Mouse (Mus musculus) embryo, embryonic 10 days (tissue): ENCODE data around the gene Ahnak2.
A peak's percentile ranks its signal among the peaks of the same experiment; 100 is the strongest.

ENCODE experiments used
- DNase-seq: peaks from one replicate; pipeline ENCODE4 v3.0.0-alpha.2; 2015; ENCODE audit warnings: low spot score

Ahnak2 gene

GRCm38 (mm10) chr12:112760154-112760926 lies 42.1 kb downstream of the Ahnak2 start, which contains the start of gene Pld4:
Pld4 (plus strand) TSS chr12:112760655.
- no peak for DNase-seq

GRCm38 (mm10) chr12:112759471-112759870 lies 43.0 kb downstream of the Ahnak2 start:
- no peak for DNase-seq

- no peak for DNase-seq
These were observed 44.6 kb downstream of the Ahnak2 start for GRCm38 (mm10) chr12:112757896-112758295.

GRCm38 (mm10) chr12:112755900-112756299 lies 46.6 kb downstream of the Ahnak2 start:
- DNase-seq = no peak

- no peak for DNase-seq
These were observed 50.1 kb downstream of the Ahnak2 start for GRCm38 (mm10) chr12:112752399-112752798.

- no peak for DNase-seq
These were observed 51.5 kb downstream of the Ahnak2 start for GRCm38 (mm10) chr12:112750976-112751375.

- DNase-seq = no peak
These were observed 54.9 kb downstream of the Ahnak2 start for GRCm38 (mm10) chr12:112747606-112747970.

- peak; percentile 75 for DNase-seq
These were observed 55.5 kb downstream of the Ahnak2 start for GRCm38 (mm10) chr12:112746808-112747605.

- no peak for DNase-seq
These were observed 56.0 kb downstream of the Ahnak2 start for GRCm38 (mm10) chr12:112746461-112746807.

GRCm38 (mm10) chr12:112745716-112746115 lies 56.7 kb downstream of the Ahnak2 start:
- no peak for DNase-seq

GRCm38 (mm10) chr12:112744891-112745580 lies 57.4 kb downstream of the Ahnak2 start:
- no peak for DNase-seq

GRCm38 (mm10) chr12:112744211-112744610 lies 58.2 kb downstream of the Ahnak2 start:
- DNase-seq = no peak

GRCm38 (mm10) chr12:112743168-112743975 lies 59.1 kb downstream of the Ahnak2 start:
- peak; percentile 89 for DNase-seq

- DNase-seq = no peak
These were observed 59.7 kb downstream of the Ahnak2 start for GRCm38 (mm10) chr12:112742768-112743167.

- no peak for DNase-seq
These were observed 63.4 kb downstream of the Ahnak2 start for GRCm38 (mm10) chr12:112739023-112739568.

GRCm38 (mm10) chr12:112738281-112739022 lies 64.0 kb downstream of the Ahnak2 start:
- no peak for DNase-seq

GRCm38 (mm10) chr12:112737761-112738160 lies 64.7 kb downstream of the Ahnak2 start:
- DNase-seq = no peak

GRCm38 (mm10) chr12:112737081-112737480 lies 65.4 kb downstream of the Ahnak2 start:
- no peak for DNase-seq

GRCm38 (mm10) chr12:112736636-112736925 lies 65.9 kb downstream of the Ahnak2 start:
- no peak for DNase-seq

- DNase-seq = no peak
These were observed 66.4 kb downstream of the Ahnak2 start for GRCm38 (mm10) chr12:112735896-112736635.
